Mouse (Mus musculus) lung, postnatal 4 days (tissue): ENCODE measurements around the gene Wnt4.

Source experiments
- DNase-seq, 2 experiments: peaks; one replicate each; pipeline ENCODE4 v3.0.0; 2021

Wnt4 gene

GRCm38 (mm10) chr4:137279346-137279745 lies 2.1 kb downstream of the Wnt4 start:
- DNase-seq: no peak

DNA sequence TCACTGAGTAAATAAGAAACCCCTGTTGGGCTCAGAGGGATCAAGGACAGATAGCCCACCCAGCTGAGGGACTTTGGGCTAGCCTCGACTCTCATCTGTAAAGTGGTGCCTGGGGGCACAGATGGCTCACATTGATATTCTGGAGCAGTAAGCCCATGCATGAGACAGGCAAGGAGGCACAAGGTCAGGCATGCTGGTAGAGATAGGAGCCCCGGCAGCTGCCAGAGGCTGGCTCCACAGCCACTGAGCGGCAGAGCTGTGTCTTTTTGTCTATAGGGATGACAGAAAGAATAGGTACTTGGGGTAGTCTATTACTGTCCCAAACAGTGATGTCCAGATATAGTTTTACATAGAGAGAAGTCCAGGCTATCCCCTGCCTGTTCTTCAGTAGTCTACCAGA lies 4.0 kb downstream of the Wnt4 start:
- DNase-seq: no peak

GRCm38 (mm10) chr4:137282122-137282521 lies 4.8 kb downstream of the Wnt4 start:
- no peak for DNase-seq

GRCm38 (mm10) chr4:137282584-137283406 lies 5.5 kb downstream of the Wnt4 start:
- DNase-seq: peak in 1 of 2 experiments; percentile 54

- no peak for DNase-seq
Observed at GRCm38 (mm10) chr4:137283407-137283732, 6.1 kb downstream of the Wnt4 start.

DNA sequence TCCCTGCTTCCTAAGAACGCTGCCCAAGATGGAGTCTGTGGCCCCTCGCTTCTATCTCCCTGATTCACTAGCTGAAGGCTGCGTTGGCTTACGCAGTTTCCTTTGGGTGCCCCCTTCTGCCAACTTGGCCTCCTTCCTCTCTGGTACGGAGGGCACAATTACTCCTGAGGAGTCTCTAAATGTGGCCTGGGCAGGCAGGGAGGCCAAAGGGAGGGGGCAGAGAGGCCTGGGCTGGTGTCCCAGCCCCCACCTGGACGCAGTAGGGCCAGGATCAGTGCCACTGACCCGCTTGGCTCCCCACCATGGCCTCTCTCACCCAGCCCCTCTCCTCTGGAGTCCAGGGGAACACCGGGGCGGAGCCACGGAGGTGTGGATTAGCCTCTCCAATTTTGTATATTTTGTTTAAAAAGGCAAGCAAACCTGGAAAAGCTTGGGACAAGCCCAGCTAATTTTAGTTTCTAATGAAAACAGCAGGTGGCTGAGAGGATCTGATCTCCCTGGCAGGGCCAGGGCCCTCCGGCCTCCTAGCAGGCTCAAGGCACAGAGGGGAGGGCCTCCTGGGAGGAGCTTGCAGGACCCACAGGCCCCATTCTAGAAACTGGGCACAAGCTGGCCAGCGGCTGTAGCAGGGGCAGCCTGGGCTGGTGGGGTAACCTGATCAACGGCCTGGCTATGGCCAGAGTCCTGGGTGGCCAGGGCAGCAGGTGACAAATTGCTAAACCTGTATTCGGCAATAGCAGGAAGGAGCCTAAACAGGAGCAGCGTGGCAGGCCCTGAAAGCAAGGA lies 8.8 kb downstream of the Wnt4 start:
- no peak for DNase-seq

- DNase-seq: no peak
Observed at GRCm38 (mm10) chr4:137286662-137286953, 9.3 kb downstream of the Wnt4 start.

DNA sequence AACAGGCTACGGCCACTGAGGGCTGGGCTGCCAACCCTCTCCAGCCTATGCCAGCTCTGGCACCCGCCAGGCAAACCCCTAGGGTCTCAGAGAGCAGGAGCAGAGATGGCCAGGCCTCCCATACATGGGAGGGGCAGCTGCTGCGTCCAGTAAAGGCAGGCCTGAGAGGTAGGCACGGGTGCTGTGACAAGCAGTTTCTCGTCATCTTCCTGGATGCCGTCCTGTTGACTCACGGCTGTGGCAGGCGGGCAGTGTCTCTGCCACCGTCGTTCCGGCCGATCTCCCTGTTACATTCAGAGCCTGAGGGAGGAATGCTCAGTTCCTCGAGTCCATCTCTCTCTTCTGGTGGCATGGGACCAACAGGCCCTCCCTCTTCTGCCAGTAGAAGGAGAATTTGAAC lies 9.9 kb downstream of the Wnt4 start:
- DNase-seq: no peak

DNA sequence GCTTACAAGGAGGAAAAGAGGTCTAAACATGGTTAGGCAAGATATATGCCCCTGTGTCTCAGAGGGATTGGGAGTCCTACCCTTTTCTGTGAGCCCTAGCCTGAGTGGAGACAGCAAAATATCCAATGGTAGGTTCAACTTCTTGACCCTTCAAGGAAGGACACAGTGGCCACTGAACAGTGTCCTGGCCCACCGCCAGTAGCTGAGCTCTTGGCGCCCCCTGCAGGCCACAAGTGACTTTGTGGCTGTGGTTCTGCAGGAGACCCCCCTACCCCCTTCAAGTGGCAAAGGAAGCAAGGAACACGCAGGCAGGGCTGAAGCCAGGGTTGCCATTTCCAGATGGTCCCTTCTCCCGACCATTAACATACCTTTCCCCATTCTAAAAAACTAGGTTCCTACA lies 10.5 kb downstream of the Wnt4 start:
- peak; percentile 71 to 77 for DNase-seq

DNA sequence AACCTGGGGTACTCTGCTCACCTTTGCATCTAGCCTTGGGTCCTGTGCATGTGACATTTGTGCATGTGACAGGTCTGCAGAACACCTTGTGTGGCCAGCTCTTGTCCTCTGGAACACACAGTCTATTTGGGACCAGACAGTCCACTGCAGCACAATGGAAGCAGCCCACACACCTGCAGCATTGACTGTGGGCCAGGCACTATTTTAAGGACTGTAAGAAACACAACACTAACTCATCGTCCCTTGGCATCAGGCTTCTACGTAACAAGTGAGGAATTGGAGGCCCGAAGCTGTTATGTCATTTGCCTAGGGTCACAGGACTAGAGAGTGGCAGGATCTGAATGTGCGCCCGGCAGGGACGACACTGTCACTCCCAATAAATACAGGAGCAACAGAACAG lies 12.4 kb downstream of the Wnt4 start:
- DNase-seq: no peak

DNA sequence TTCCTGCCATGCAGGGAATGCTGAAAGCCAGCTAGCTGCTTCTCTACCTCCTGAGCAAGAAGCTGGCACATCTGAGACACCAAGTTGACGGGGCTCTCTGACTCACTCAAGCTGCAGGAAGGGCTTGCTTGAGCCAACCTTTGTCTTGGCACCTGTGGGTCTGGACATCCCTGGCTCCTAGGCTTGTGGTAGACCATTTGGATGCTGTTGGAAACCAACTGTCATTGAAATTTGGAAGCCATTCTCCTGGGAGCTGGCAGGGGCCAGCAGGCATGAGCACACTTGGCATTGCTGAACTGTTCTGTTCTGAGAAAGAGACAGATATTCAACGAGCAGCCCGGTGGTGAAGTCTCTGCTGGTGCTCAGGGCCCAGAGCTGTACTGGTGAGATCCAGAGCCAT lies 13.0 kb downstream of the Wnt4 start:
- DNase-seq: no peak

DNA sequence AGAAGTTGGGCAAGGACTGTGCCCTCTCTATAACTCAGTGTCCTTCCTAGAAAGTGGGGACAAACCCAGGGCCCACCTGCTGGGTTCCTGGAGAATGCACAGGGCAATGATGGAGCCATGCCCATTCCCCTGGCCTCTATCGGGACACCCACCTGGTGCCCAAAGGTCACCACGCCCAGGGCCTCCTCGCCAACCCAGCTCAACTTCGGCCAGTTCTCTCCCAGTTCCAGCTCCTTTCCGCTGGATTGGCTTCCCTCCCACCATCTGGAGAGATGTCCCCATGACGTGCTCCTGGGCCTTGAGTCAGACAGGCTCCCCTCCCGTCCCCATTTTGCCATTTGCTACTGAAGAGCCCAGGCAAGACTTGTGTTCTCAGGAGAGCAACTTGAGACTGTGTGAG lies 15.3 kb downstream of the Wnt4 start:
- no peak for DNase-seq

DNA sequence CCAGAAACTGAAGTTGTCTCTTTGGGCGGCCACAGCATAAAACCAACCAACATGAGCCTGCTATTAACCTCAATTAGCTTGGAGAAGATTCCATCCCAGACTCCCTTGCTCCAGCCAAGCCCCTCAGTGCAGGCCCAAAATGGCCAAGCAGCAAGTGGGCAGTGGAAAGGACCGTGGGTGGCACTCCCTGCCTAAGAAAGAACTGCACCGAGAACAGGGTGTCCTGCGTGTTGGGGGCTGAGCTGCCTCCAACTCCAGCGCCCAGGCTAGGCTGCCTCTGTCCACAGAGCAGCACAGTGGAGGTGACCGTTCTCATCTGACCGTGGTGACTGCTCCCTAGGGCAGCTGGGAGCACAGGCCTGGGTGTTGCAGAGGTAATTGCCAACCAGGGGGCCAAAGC lies 16.7 kb downstream of the Wnt4 start:
- DNase-seq: no peak

DNA sequence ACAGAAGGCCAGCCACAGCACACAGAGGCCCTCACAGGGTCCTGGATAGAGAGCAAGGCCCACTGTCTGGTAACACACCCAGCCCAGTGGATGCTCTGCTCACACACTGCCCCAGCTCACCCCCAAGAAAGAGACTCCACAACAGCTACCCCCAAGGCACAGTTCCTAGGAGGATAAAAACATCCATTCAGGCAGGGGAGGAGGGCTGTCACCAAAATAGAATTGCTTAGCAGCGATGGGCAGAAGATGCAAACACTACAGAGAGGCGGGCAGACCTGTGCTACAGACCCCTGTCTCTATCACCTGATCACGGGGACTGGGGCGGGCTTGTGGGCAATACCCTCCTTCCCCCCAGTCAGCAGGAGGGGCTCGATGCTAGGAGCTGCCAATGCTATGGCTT lies 17.2 kb downstream of the Wnt4 start:
- DNase-seq: no peak

- DNase-seq: no peak
Observed at GRCm38 (mm10) chr4:137294951-137295350, 17.7 kb downstream of the Wnt4 start.

- no peak for DNase-seq
Observed at GRCm38 (mm10) chr4:137297611-137298010, 20.3 kb downstream of the Wnt4 start.

DNA sequence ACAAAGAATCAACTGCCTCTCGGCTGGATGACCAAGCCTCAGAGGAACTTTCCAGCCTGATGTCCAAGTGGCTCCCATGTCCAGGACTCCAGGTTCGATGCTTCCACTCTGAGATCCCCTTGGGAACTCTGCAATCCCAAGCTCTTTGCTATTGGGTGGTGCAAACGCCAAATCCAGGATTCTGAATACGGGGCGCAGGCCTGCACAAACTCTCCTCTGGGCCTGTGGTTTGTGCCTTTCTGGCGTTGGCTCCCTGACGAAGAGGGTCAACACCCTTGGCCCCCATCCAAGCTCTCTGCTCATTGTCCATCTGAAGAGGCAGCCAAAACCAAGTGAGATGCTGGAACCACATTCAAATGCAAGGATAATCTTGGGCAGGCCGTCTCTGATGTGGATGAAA lies 21.1 kb downstream of the Wnt4 start:
- peak; percentile 55 to 58 for DNase-seq

DNA sequence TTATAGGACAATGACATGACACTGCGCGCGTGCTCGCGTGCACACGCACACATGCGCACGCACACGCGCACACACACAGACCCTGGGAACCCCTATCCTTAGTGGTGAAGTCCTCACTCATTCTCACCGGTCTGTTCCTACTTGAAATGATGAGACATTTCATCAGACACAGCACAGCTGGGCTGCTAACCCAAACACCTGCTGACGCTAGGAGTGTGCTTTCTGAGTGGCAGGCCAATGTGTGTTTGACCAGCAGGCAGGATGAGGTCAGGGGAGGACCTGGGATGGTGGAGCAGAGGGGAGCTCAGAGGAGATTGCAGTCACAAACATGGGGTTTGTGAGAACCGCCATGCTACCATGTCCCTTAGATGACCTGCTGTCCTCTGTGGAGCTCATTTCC lies 22.9 kb downstream of the Wnt4 start:
- DNase-seq: peak in 1 of 2 experiments; percentile 18

GRCm38 (mm10) chr4:137301635-137302034 lies 24.3 kb downstream of the Wnt4 start:
- DNase-seq: peak in 1 of 2 experiments; percentile 25

DNA sequence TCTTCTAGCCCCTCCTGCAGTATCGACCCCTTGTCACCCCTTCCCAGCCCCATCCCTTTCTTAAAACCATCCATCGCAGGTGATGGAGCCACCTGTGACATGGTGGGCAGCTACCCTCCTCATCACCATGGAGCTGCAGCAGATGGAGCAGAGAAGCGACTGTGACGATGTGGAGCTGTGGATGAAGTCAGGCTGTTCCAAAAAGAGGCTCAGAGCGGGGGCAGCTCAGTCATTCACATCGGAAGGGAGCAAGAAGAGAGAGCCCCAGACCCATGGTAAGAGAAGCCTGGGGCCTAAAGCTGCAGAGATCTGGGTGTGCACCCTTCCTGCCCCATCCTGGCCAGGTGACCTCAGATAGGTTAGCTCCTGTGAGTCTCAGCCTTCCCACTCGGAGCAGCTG lies 26.8 kb downstream of the Wnt4 start:
- DNase-seq: peak in 1 of 2 experiments; percentile 14

GRCm38 (mm10) chr4:137305066-137305465 lies 27.8 kb downstream of the Wnt4 start:
- DNase-seq: no peak

GRCm38 (mm10) chr4:137305831-137306576 lies 28.7 kb downstream of the Wnt4 start:
- DNase-seq: peak in 1 of 2 experiments; percentile 31

GRCm38 (mm10) chr4:137306577-137306888 lies 29.2 kb downstream of the Wnt4 start:
- DNase-seq: peak in 1 of 2 experiments; percentile 18
